Mouse (Mus musculus): ENCODE data around the gene Adgb.
"Not testable (repeated sequence)": the region's sequence is repeated elsewhere in the genome, so short reads cannot be mapped to it uniquely, and the experiment has no call there.

Adgb gene

DNA sequence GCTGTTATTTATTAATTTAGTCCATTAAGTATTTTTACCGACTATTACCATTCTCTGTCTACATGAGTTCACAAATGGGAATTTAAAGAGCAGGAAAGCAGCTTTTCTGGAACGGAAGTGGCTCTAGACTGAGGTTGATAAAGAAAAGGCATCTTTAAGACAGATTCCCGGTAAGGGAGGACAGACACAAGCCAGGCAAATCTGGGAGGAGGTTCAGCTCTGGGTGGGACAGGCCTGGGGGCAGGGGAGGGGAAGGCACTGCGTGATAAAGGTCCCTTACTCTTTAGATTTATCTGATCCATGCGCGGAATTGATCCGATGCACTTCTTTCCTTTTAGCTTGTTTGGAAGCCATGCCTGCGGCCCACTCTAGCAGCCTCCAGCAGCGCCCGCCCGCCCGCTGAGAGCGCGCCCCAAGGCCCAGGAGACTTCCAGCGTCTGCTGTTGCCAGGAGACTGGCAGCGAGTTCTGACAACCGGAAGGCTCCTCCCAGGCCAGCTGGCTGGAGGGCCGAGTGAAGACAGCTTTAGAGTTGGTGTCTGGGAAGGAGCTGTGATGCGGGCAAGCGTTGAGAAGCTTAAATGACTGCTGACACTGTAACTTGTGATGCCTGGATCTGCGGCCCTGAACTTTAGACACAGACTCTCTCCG, at the start of gene Adgb:
Adgb (minus strand) TSS at position 366 of the 650 bp plus-strand sequence.
- DNase-seq (ENCODE audit: low read depth, low spot score) = peak; percentile 34

GRCm38 (mm10) chr10:10480139-10480538, 8.0 kb upstream of the Adgb start:
- no peak for DNase-seq (ENCODE audit: low read depth, low spot score)

- not testable (repeated sequence) for DNase-seq (ENCODE audit: low read depth, low spot score)
Observed at GRCm38 (mm10) chr10:10477429-10477828, 5.3 kb upstream of the Adgb start.

- no peak for DNase-seq (ENCODE audit: low read depth, low spot score)
Observed at GRCm38 (mm10) chr10:10476956-10477355, 4.8 kb upstream of the Adgb start.

- no peak for DNase-seq (ENCODE audit: low read depth, low spot score)
Observed at GRCm38 (mm10) chr10:10476549-10476948, 4.4 kb upstream of the Adgb start.

GRCm38 (mm10) chr10:10468699-10469547, 3.2 kb downstream of the Adgb start:
- DNase-seq (ENCODE audit: low read depth, low spot score) = peak; percentile 10

DNA sequence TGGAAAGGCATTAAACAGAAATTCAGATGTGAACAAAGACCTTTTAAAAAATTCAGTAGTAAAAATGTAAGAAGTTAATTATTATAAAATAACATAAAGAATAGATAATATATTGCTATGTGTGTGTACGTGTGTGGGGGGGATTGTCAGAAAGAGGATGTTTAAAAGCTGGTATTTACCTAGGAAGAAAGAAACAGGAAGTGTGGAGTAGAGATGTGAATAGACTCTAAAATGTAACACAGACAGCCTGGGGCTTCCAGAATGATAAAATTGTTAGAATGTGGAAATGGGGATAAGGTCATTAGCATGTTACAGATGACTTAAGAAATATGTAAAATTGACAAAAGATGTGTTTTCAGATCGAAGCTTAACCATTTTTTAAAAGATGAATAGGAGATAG, 12.0 kb downstream of the Adgb start:
- DNase-seq (ENCODE audit: low read depth, low spot score) = no peak

- no peak for DNase-seq (ENCODE audit: low read depth, low spot score)
Observed at GRCm38 (mm10) chr10:10456991-10457390, 15.1 kb downstream of the Adgb start.

DNA sequence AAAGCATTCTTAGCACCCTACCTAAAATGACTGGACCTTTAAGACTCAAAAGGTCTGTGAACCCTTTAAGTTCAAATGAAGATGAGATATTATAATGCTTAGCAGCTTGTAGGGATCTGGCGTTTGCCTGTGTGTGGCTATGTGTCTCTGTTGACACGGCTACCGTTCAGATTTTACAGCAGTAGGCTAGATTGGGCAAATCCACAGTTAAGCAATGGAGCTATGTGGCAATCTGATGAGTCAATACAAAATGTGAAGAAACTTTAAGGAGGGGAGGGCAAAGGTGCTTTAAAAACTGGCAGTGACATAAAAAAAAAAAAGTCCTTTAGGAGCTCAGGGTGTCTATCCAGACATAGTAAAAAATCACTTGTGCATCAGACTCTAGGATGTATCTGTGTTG, 23.1 kb downstream of the Adgb start:
- no peak for DNase-seq (ENCODE audit: low read depth, low spot score)

DNA sequence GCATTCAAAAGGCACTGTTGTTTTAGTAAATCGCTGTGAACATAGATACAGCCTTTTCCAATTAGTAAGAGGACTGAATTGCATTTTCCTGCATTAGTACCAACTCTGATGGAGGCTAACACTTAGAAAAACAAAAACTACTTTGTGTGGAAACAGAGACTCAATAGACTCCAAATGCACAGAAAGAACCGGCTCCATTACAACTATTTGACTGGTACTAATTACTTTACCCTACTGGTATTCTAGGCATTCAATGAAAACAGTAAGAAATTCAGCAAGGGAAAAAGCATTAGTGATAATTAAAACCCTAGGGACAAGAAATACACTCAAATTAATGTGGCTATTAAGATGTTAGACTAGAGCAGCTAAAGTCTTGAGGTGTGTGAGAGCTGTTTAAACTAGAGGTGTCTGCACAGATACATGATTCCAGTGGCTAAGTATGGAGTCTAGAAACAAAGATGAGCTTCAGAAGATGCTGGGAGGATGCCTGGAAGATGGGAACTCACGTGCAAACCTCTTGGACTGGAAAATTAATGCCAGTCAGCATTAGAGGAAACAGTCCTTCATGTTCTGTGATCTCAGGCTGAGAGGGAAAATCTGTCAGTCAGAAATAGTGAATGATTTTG, 27.2 kb downstream of the Adgb start:
- DNase-seq (ENCODE audit: low read depth, low spot score) = peak; percentile 35

DNA sequence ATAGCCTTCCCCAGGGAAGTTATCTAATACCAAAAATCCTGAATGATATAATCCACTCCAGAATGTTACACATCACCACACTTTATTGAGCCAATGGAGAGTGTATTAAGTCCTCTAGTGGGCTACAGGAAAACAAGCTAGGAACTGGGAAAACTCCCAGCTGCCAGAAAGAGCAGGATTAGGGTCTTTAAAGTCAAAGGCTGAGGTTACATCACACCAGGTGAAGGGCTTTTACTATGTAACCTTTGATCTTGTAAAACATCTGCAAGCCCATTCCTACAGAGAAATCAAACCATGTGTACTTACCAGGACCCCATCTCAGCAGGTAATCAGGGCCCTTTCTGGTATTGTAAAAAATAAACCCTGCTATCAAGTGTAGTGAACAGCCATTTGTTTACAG, 28.6 kb downstream of the Adgb start:
- peak; percentile 40 for DNase-seq (ENCODE audit: low read depth, low spot score)

DNA sequence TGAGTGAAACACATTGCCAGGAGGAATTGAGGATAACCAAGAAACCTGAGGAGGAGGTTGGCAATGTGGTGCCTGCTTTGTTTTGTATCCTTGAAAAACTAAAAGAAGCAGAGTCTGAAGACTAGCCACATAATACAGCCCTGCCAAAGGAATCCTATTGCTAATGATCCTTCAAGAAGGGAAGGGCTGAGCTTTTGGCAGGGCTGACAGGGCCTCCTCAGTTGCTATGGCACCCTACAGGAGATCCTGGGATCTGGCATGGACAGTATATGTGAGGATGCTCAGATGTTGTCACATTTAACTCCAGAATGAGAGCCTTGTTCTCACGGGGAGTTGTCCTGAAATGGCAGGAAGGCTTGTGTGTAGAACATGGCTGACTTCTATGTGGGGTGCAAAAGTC, 37.1 kb downstream of the Adgb start:
- no peak for DNase-seq (ENCODE audit: low read depth, low spot score)

GRCm38 (mm10) chr10:10429635-10430034, 42.5 kb downstream of the Adgb start:
- no peak for DNase-seq (ENCODE audit: low read depth, low spot score)

- DNase-seq (ENCODE audit: low read depth, low spot score) = no peak
Observed at GRCm38 (mm10) chr10:10429032-10429431, 43.1 kb downstream of the Adgb start.

DNA sequence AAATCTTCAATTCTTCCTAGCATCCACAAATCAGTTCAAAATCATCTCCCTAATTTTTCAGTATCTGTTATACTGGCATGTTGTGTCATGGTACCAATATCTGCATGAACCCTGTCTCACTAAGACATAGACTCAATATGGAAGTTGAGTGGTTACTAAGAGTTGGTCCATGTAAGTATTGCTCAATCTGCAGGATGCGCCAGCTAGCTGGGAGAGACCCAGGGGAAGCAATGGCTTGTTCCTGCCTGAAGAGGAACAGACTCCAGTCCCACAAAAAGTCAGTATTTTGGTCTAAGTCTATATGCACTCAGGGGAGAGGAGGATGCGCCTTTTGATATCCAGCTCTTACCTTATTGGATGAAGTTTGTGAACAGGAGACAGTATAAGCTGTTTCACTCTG, 47.7 kb downstream of the Adgb start:
- DNase-seq (ENCODE audit: low read depth, low spot score) = no peak

DNA sequence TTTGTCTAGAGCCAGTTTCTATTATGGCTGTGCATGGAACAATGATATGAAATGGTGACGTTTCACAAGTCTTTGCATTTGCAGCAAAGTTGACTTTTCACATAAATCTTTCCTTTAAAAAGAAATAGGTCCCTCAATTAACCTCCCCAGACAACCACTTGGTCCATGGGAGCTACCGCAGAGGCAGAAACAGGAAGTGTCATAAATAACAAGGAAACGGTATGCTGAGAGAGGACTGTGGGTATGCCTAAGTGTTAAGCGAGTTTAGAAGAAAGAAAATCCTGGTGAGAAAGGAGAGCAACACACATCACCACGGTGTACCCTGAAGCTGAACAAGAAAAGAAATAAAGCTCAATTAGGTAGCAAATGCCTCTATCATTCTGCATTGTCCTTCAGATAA, 61.1 kb downstream of the Adgb start:
- no peak for DNase-seq (ENCODE audit: low read depth, low spot score)

DNA sequence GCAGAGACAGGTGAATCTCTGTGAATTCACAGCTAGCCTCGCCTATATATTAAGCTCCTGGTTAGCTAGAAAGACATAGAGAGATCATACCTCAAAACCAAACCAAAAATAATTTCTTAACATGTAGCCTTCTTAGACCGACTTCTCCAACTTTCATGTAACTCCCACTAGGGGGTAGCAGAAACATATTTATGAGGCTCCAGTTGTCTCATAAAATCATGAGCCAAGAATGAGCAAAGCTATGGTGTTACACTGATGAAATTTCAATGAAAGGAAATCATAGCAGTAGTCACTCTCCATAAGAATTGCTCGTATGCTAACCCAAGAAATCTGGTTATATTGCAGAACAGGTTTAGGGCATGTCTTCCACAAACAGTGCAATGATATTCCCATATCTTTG, 64.0 kb downstream of the Adgb start:
- DNase-seq (ENCODE audit: low read depth, low spot score) = peak; percentile 37

DNA sequence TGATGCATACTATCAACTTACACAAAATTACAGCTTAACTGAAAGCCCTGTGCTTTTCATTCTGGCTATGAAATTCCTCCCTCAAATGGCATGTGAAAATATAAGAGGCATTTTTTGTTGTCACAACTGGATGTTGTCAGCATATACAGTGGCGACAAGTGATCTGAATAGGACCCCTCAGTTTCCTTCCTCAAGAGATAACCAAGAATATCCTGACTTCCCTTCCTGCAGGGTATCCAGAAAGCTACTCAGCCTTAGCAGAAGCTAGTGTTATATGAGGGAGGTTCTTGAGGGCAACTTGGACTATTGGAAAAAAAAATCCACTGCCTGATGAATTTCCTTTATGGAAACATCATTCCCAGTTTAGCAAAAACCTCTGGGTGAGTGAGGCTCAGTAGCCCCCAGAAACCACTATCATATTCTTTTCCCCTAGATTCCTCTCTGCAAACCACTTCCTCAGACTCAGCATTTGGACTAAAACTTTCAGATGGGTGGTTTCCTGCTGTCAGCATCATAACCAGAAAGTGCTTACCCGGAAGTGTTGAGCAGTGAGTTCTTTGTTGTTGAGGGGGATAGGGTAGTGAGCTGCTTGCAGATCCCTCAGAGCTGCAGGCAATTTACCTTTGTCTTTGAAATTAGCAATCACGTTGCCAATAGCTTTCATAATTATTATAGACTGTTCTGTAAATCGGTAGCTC, 76.2 kb downstream of the Adgb start:
- DNase-seq (ENCODE audit: low read depth, low spot score) = no peak

- no peak for DNase-seq (ENCODE audit: low read depth, low spot score)
Observed at GRCm38 (mm10) chr10:10374629-10375028, 97.5 kb downstream of the Adgb start.

DNA sequence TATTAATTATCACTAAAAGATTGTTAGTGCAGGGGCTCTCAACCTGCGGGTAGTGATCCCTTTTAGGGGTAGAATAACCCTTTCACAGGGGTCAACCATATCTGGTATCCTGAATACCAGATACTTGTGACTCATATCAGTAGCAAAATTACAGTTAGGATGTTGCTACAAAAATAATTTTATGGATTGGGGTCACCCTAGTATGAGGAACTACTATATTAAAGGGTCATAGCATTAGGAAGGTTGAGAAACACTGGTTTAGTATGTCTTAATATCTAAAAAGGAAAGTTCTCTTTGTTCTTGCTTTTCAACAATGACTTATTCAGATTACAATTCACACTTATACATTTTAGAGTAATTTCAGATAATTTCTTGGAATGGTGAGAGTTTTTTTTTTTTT, 108.1 kb downstream of the Adgb start:
- no peak for DNase-seq (ENCODE audit: low read depth, low spot score)

DNA sequence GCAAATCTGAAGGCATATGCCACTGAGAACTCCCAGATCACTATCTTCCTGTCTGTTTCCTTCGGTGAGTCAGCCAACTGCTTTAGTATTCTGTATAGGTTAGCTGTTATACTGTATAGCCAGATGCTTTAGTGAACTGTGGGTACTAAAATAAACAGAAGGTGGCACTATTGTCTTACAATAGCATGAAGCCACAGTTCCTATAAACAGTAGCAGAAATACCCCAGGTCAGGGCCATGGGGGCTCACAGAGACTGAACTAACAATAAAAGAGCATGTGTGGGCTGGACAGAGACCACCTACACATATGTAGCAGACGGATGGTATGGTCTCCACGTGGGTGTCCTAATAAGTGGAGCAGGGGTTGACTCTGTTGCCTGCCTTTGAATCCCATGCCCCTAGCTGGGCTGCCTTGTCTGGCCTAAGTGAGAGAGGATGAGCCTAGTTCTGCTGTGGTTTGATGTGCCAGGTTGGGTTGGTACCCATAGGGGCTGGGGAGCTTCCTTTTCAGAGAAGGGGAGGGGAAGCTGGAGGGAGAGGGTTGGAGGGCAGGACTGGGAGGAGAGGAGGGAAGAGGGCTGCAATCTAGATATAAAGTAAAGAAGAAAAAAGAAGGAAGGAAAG, 116.4 kb downstream of the Adgb start:
- peak; percentile 76 for DNase-seq (ENCODE audit: low read depth, low spot score)

DNA sequence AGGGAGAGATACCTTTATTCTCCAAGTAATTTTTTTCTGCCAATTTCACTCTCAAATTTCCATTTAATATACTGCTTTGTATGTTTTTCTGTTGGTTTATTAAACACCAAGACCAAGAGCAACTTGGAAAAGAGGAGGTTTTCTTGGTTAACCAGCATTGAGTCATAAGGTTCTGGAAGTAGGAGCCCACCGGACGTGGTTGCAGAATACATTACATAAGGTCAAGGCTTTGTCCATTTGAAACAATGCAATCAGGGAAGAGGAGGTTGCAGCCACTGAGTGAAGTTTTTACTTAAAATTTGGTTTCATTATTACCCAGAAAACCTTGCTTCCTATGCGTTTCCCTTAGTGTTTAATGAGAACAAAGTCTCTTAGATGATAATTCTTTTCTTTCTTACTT, 119.9 kb downstream of the Adgb start:
- no peak for DNase-seq (ENCODE audit: low read depth, low spot score)
